Mouse (Mus musculus) heart, embryonic 10.5 days (tissue): ENCODE data around the gene Gm17027. TPM values are rescaled to one million over a fixed set of nuclear protein-coding genes. Genes with fewer than 3 reads are reported as not detected.
"Not testable (repeated sequence)": the region's sequence is repeated elsewhere in the genome, so short reads cannot be mapped to it uniquely, and the experiment has no call there.

Experiments
- DNase-seq: peaks from one replicate; pipeline ENCODE4 v3.0.0-alpha.2; 2017; ENCODE audit warnings: low spot score
- H3K27ac ChIP-seq: fragments of 300-500 bp; sonication (generic); 2 replicates; pipeline ENCODE4 v1.5.1; 2016; ENCODE audit warnings: mild to moderate bottlenecking
- H3K27me3 ChIP-seq: fragments of 300-500 bp; sonication (generic); 2 replicates; pipeline ENCODE4 v1.6.1; 2016; ENCODE audit warnings: mild to moderate bottlenecking; ENCODE audit not compliant: poor library complexity, insufficient read depth, severe bottlenecking
- H3K36me3 ChIP-seq: fragments of 300-500 bp; sonication (generic); 2 replicates; pipeline ENCODE4 v1.6.1; 2016; ENCODE audit warnings: mild to moderate bottlenecking, moderate library complexity
- H3K4me1 ChIP-seq: fragments of 300-500 bp; sonication (generic); 2 replicates; pipeline ENCODE4 v1.6.1; 2016; ENCODE audit warnings: mild to moderate bottlenecking
- H3K4me3 ChIP-seq: fragments of 300-500 bp; sonication (generic); 2 replicates; pipeline ENCODE4 v1.5.1; 2016; ENCODE audit warnings: mild to moderate bottlenecking, moderate library complexity
- H3K9me3 ChIP-seq: fragments of 300-500 bp; sonication (generic); 2 replicates; pipeline ENCODE4 v1.6.1; 2016; ENCODE audit warnings: mild to moderate bottlenecking, moderate library complexity
- WGBS: fragments of 180-500 bp; shearing (Covaris S2); methylation state at CpG from one replicate; pipeline ENCODE4 v1.1.7; 2016; 5-methylcytosine and 5-hydroxymethylcytosine counted together
- polyA plus RNA-seq: library from polyadenylated mRNA; unstranded; fragments of >200 nt; fragmentation: Nextera tagmentation; extraction: Ambion mirVana; gene quantifications from 2 replicates; pipeline ENCODE4 v1.2.1, GENCODE M21; 2016

The Gm17027 gene
- not detected in 2 replicates for polyA plus RNA-seq

- H3K4me3 ChIP-seq, H3K27me3 ChIP-seq, H3K27ac ChIP-seq, H3K36me3 ChIP-seq, H3K9me3 ChIP-seq, H3K4me1 ChIP-seq, DNase-seq: not testable (repeated sequence)
- 67% methylated on average over 1 of the region's 2 CpGs for WGBS
These were observed at the start of gene Gm17027 for GRCm38 (mm10) chr14:42162522-42162921. Gm17027 (minus strand) TSS chr14:42162622.

- not testable (repeated sequence) for DNase-seq, H3K4me3 ChIP-seq, H3K27me3 ChIP-seq, H3K9me3 ChIP-seq, H3K27ac ChIP-seq, H3K4me1 ChIP-seq, H3K36me3 ChIP-seq
- WGBS = no CpG with 5 or more reads among the region's 1 CpGs
These were observed 28.3 kb upstream of the Gm17027 start, which contains the start of gene Gm3573 for GRCm38 (mm10) chr14:42190691-42191090. Gm3573 (minus strand) TSS chr14:42190791.

- H3K9me3 ChIP-seq, DNase-seq, H3K36me3 ChIP-seq, H3K27me3 ChIP-seq, H3K4me1 ChIP-seq, H3K4me3 ChIP-seq, H3K27ac ChIP-seq: not testable (repeated sequence)
- WGBS = 78% methylated on average over 3 of the region's 3 CpGs
These were observed 21.5 kb upstream of the Gm17027 start for GRCm38 (mm10) chr14:42183936-42184335.

- H3K9me3 ChIP-seq, H3K27ac ChIP-seq, H3K36me3 ChIP-seq, DNase-seq, H3K4me1 ChIP-seq, H3K27me3 ChIP-seq, H3K4me3 ChIP-seq: not testable (repeated sequence)
- WGBS = 67% methylated on average over 7 of the region's 8 CpGs
These were observed 27.9 kb downstream of the Gm17027 start for GRCm38 (mm10) chr14:42134571-42134970.

- not testable (repeated sequence) for H3K27ac ChIP-seq, H3K4me1 ChIP-seq, H3K9me3 ChIP-seq, H3K36me3 ChIP-seq, DNase-seq, H3K27me3 ChIP-seq, H3K4me3 ChIP-seq
- 45% methylated on average over 9 of the region's 14 CpGs for WGBS
These were observed 28.6 kb downstream of the Gm17027 start for GRCm38 (mm10) chr14:42133806-42134205.

- WGBS = 60% methylated on average over 1 of the region's 2 CpGs
- not testable (repeated sequence) for H3K9me3 ChIP-seq, H3K27ac ChIP-seq, DNase-seq, H3K36me3 ChIP-seq, H3K4me1 ChIP-seq, H3K4me3 ChIP-seq, H3K27me3 ChIP-seq
These were observed 45.2 kb downstream of the Gm17027 start, which contains the start of gene Gm7951 for GRCm38 (mm10) chr14:42117269-42117668. Gm7951 (minus strand) TSS chr14:42117369.

Other genes with a start within 250 kb of the Gm17027 start
- not detected in 2 replicates for gene 1700049E17Rik1, start 237.7 kb downstream of the Gm17027 start, polyA plus RNA-seq
- not detected in 2 replicates for gene 1700024B05Rik, start 218.6 kb downstream of the Gm17027 start, polyA plus RNA-seq
- gene Gm6401, start 194.7 kb downstream of the Gm17027 start, polyA plus RNA-seq = not detected in 2 replicates
- not detected in 2 replicates for gene Gm3543, start 179.3 kb downstream of the Gm17027 start, polyA plus RNA-seq
- gene Gm7951, start 45.3 kb downstream of the Gm17027 start, polyA plus RNA-seq = not detected in 2 replicates
- gene Gm3573, start 28.2 kb upstream of the Gm17027 start, polyA plus RNA-seq = not detected in 2 replicates
- not detected in 2 replicates for gene Gm17026, start 97.4 kb upstream of the Gm17027 start, polyA plus RNA-seq
- gene Gm9611, start 134.7 kb upstream of the Gm17027 start, polyA plus RNA-seq = not detected in 2 replicates
- not detected in 2 replicates for gene Gm7995, start 147.6 kb upstream of the Gm17027 start, polyA plus RNA-seq